Mouse (Mus musculus) ES-E14 (cell line): Measurements from ENCODE around the gene Papolb.

Experiments used
- ZC3H11A ChIP-seq: IDR thresholded peaks from 2 replicates; pipeline ENCODE4 v1.6.1; 2012; ENCODE audit warnings: low read depth, mild to moderate bottlenecking, inconsistent platforms, low read length, borderline replicate concordance
- ZNF384 ChIP-seq: IDR thresholded peaks from 2 replicates; pipeline ENCODE4 v1.6.1; 2012; ENCODE audit warnings: low read depth, low read length, inconsistent platforms

- no peak for TF ChIP-seq ZC3H11A
- no peak for TF ChIP-seq ZNF384
These were observed 34.4 kb downstream of the Papolb start for GRCm38 (mm10) chr5:142495321-142496096.
